Mouse (Mus musculus) stomach, postnatal 0 days (tissue): Measurements from ENCODE around the gene Poc1a. TPM values are rescaled to one million over a fixed set of nuclear protein-coding genes. Genes with fewer than 3 reads are reported as not detected.

ENCODE experiments used
- ATAC-seq: fragments of 200-750 bp; cut with Nextera tagmentation; 2 replicates; pipeline ENCODE4 v1.8.0; 2017; ENCODE audit not compliant: low FRiP score, low TSS enrichment
- DNase-seq: peaks from one replicate; pipeline ENCODE4 v3.0.0-alpha.2; 2016; ENCODE audit warnings: low spot score
- H3K27ac ChIP-seq: fragments of 300-500 bp; sonication (generic); replicated peaks from 2 replicates; pipeline ENCODE4 v1.5.1; 2014; ENCODE audit warnings: mild to moderate bottlenecking, control low read depth
- H3K27me3 ChIP-seq: fragments of 300-500 bp; sonication (generic); 2 replicates; pipeline ENCODE4 v1.6.1; 2014; ENCODE audit warnings: low read length; ENCODE audit not compliant: control insufficient read depth, insufficient read depth
- H3K36me3 ChIP-seq: fragments of 300-500 bp; sonication (generic); 2 replicates; pipeline ENCODE4 v1.6.1; 2014; ENCODE audit warnings: low read length, mixed read lengths; ENCODE audit not compliant: control insufficient read depth, insufficient read depth
- H3K4me1 ChIP-seq: fragments of 300-500 bp; sonication (generic); replicated peaks from 2 replicates; pipeline ENCODE4 v1.6.1; 2014; ENCODE audit warnings: antibody characterized with exemption; ENCODE audit not compliant: control insufficient read depth, insufficient read depth
- H3K4me2 ChIP-seq: fragments of 300-500 bp; sonication (generic); replicated peaks from 2 replicates; pipeline ENCODE4 v1.6.1; 2014; ENCODE audit warnings: low read depth, mild to moderate bottlenecking, control low read depth, moderate library complexity
- H3K4me3 ChIP-seq: fragments of 300-500 bp; sonication (generic); 2 replicates; pipeline ENCODE4 v1.5.1; 2014; ENCODE audit warnings: low read depth, low read length, control low read depth
- H3K9ac ChIP-seq: fragments of 300-500 bp; sonication (generic); 2 replicates; pipeline ENCODE4 v1.6.1; 2014; ENCODE audit warnings: mild to moderate bottlenecking, low read length, control low read depth, mixed read lengths
- H3K9me3 ChIP-seq: fragments of 300-500 bp; sonication (generic); 2 replicates; pipeline ENCODE4 v1.6.1; 2016; ENCODE audit warnings: low read length; ENCODE audit not compliant: control insufficient read depth
- CTCF ChIP-seq: IDR thresholded peaks from 2 replicates; pipeline ENCODE4 v1.5.1; 2016; ENCODE audit warnings: antibody characterized with exemption, low read depth, mild to moderate bottlenecking, moderate library complexity
- EP300 ChIP-seq: optimal IDR thresholded peaks from 2 replicates; pipeline ENCODE3; 2016; ENCODE audit warnings: antibody characterized with exemption
- WGBS: fragments of 180-500 bp; shearing (Covaris S2); extraction: QIAGEN DNeasy Blood & Tissue Kit; methylation state at CpG from one replicate; pipeline ENCODE4 v1.1.7; 2014; 5-methylcytosine and 5-hydroxymethylcytosine counted together
- polyA plus RNA-seq: library from polyadenylated mRNA; unstranded; fragments of >200 nt; fragmentation: Nextera tagmentation; extraction: Ambion mirVana; gene quantifications from 2 replicates; pipeline ENCODE4 v1.2.1, GENCODE M21; 2015

Poc1a gene
- polyA plus RNA-seq, 1 experiment from 2014 or later: 13.3 TPM

DNA sequence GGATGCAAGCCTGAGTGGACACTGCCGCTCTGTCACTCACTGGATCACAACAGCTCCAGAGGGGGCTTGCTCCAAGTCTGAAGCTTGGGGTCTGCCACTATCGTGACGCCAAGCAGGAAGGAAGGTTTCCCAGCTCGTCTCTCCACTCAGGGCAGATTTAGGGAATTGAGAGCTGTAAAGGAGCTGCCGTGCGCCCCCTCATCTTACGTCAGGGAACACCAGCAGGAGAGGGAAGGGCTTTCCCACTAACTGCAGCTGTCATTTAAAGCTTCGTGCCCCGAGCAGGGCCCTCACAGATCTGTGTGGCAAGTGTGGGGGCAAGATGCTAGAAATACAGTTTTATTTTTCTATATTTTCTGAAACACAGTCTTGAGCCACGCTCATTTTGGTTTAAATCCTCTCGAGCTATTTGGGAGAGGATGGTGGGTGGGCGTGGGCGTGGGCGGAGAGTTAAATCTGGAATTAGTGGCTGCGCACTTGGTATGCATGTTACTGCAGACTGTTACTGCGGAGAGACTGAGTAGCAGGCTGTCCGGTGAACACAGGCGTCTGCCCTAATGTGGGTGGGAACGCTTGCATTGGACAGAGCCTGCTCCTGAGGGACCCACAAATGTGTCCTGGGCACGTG is 19.4 kb downstream of the Poc1a start:
- Histone ChIP-seq H3K27ac (no peak overlapping the region), H3K9me3 (no peaks in the 10 kb centered on the region), H3K4me3 (no peak overlapping the region), H3K4me2 (no peak overlapping the region), H3K36me3 (no peaks in the 10 kb centered on the region), H3K27me3 (no peaks in the 10 kb centered on the region), H3K4me1 (no peaks in the 10 kb centered on the region), H3K9ac (no peak overlapping the region)
- no peak for ATAC-seq
- WGBS: 80% methylated on average over 20 of the region's 20 CpGs
- DNase-seq: no peak
- no peak for TF ChIP-seq EP300
- no peak for TF ChIP-seq CTCF

DNA sequence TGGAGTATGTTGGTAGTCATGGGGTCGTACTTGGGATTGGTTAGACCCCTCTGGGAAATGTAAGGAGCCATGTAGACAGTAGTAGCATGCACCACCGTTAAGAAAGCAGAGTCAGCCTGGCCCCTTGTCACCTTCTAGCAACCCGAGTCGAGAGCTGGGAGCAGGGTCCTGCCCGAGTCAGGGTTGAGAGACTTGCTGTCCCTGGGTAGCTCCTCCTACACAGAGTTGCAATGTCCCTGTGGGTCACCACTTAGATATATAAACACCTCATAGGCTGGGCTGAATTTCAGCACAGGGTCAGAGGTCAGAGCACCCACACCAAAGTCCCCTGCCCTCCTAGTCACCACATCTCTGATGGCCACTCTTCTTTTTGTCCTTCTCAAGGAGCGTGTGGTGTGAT is 20.1 kb downstream of the Poc1a start:
- no peak for DNase-seq
- 64% methylated on average over 6 of the region's 6 CpGs for WGBS
- H3K36me3 ChIP-seq: no peaks in the 10 kb centered on the region
- H3K9ac ChIP-seq: no peak overlapping the region
- no peak for ATAC-seq
- TF ChIP-seq CTCF (no peak), EP300 (no peak)
- no peaks in the 10 kb centered on the region for H3K27me3 ChIP-seq
- no peaks in the 10 kb centered on the region for H3K4me1 ChIP-seq
- no peaks in the 10 kb centered on the region for H3K9me3 ChIP-seq
- no peak overlapping the region for H3K4me3 ChIP-seq
- H3K27ac ChIP-seq: peak overlapping the region; percentile 56; the same call in 1 of the 2 replicates
- H3K4me2 ChIP-seq: no peak overlapping the region

DNA sequence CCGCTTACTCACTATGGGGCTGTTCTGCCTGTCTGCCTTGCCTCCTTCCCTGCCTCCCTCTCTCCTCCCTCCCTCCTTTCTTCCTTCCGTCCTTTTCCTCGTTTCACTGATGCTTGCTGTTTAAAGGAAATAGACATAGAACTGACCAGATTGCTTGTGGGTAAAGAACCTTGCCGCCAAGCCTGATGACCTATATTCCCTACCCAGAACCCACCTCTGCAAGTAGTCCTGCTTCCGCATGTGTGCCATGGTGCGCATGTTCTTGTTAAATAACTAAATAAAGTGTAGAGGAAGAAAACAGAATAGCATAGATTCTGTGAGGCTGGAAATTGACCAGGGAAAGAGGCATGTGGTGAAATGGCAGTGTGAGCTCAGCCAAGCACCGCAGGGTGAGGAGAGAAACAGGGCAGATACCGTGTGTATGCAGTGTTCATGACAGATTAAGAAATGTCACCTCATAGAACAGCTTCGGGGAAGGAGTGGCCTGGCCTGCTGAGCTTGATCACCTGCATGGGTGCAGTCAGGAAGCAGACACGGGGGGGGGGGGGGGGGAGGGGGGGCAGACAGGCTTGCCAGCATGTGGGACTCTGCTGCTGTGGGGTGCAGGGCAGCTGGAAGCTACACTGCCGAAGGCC is 20.7 kb downstream of the Poc1a start:
- ATAC-seq (peak; percentile 84), DNase-seq (peak; percentile 76)
- H3K4me3 ChIP-seq: no peak overlapping the region
- H3K4me1 ChIP-seq: no peaks in the 10 kb centered on the region
- peak overlapping the region; percentile 63 for H3K27ac ChIP-seq
- TF ChIP-seq EP300 (no peak), CTCF (no peak)
- no peaks in the 10 kb centered on the region for H3K36me3 ChIP-seq
- no peaks in the 10 kb centered on the region for H3K27me3 ChIP-seq
- no peak overlapping the region for H3K4me2 ChIP-seq
- H3K9me3 ChIP-seq: no peaks in the 10 kb centered on the region
- H3K9ac ChIP-seq: no peak overlapping the region
- WGBS: 67% methylated on average over 10 of the region's 11 CpGs

DNA sequence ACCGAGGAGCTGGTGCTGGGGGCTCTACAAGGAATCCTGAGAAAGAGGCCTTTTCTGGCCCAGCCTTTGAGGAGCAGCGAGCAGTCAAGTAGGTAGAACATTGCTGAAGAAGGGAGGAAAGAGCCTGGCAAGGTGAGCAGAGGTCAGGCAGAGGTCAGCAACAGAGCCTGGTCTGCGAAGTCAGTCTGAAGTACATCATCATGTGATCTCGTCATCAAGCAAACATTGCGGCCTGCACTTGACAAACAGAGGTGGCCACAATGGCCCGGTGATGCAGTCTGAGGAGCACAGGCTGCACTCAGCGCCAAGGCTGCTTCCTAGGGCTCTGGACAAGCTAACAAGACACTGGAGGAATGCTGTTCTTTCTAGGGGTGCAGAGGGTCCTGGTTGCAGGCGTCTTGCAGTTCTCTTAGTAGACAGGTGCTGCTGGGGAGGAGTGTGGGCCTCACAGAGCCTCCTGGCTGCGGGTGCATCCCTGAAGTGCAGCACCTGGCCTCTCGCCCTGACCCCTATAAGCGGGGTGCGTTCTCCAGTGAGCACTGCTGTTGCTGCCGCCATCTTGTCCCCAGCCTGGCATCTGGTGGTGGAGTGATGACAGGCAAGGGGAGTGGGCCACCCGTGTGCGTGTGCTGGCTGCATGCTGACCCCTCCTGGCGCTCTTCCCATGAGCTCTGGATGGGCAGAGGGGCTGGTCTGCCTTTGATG is 21.7 kb downstream of the Poc1a start:
- H3K4me3 ChIP-seq: no peak overlapping the region
- no peaks in the 10 kb centered on the region for H3K27me3 ChIP-seq
- WGBS: 70% methylated on average over 16 of the region's 16 CpGs
- H3K4me2 ChIP-seq: no peak overlapping the region
- H3K4me1 ChIP-seq: no peaks in the 10 kb centered on the region
- no peaks in the 10 kb centered on the region for H3K36me3 ChIP-seq
- peak; percentile 61 for DNase-seq
- peak; percentile 47 for ATAC-seq
- H3K9me3 ChIP-seq: no peaks in the 10 kb centered on the region
- no peak overlapping the region for H3K9ac ChIP-seq
- TF ChIP-seq EP300 (no peak), CTCF (no peak)
- H3K27ac ChIP-seq: peak overlapping the region; percentile 63; the same call in 1 of the 2 replicates

DNA sequence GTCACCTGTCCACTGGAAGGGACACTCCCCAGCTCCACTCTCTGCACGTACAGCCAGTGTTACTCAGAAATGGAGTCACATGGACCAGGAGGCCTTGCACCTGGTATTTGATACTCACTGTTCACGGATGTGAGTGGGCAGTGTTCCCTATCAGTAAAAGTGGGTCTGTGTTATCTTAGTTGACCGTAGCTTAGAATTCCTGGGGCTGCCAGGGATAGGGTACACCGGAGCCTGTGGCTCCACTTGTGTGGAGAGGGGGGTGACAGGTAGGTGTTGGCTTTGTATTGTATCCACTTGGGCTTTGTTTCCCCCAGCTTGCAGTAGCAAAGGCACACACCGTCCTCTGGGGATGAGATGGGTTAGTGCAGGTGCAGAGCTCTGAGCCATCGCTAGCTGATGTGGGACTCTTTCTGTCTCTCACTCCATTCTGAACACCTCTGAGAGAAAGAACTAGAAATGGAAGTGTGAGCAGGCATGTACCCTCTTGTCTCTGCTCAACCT is 22.6 kb downstream of the Poc1a start:
- no peaks in the 10 kb centered on the region for H3K27me3 ChIP-seq
- 71% methylated on average over 6 of the region's 6 CpGs for WGBS
- no peak overlapping the region for H3K4me3 ChIP-seq
- H3K9me3 ChIP-seq: no peaks in the 10 kb centered on the region
- ATAC-seq: peak; percentile 37; the same call in 1 of the 2 replicates
- no peak overlapping the region for H3K27ac ChIP-seq
- H3K4me2 ChIP-seq: no peak overlapping the region
- no peaks in the 10 kb centered on the region for H3K4me1 ChIP-seq
- no peaks in the 10 kb centered on the region for H3K36me3 ChIP-seq
- no peak for DNase-seq
- H3K9ac ChIP-seq: no peak overlapping the region
- TF ChIP-seq CTCF (peak; percentile 25; the same call in 1 of the 2 replicates), EP300 (no peak)

DNA sequence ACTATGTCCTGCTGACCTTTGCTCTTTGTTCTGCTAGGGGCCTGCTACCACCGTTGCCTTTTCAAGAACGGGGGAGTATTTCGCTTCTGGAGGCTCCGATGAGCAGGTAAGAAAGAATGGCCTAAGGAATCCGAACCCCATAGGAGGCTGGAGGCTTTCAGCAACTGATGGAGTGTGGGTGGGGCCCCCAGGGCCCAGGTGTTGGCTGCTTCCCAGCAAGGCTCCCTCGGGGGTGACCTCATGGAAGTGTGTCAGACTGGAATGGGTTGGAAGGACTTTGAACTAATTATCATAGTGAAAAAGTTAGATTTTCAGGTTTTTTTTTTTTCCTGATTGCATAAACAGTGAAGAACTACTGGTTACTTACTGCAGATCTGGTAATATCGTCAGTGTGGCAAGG is 24.4 kb downstream of the Poc1a start:
- Histone ChIP-seq H3K27ac (no peak overlapping the region), H3K9me3 (no peaks in the 10 kb centered on the region), H3K36me3 (no peaks in the 10 kb centered on the region; the same call in 1 of the 2 replicates), H3K9ac (no peak overlapping the region), H3K27me3 (no peaks in the 10 kb centered on the region), H3K4me3 (no peak overlapping the region), H3K4me1 (no peaks in the 10 kb centered on the region), H3K4me2 (no peak overlapping the region)
- WGBS: 54% methylated on average over 7 of the region's 7 CpGs
- DNase-seq (peak; percentile 57), ATAC-seq (no peak)
- TF ChIP-seq CTCF (no peak), EP300 (no peak)
